Mouse (Mus musculus) forebrain, embryonic 10.5 days (tissue): ENCODE results near the gene Crtac1. TPM values are rescaled to one million over a fixed set of nuclear protein-coding genes. Genes with fewer than 3 reads are reported as not detected.
A peak's percentile ranks its signal among the peaks of the same experiment; 100 is the strongest.

Source experiments
- DNase-seq: peaks from one replicate; pipeline ENCODE4 v3.0.0-alpha.2; 2017; ENCODE audit warnings: low spot score; ENCODE audit errors: extremely low spot score
- H3K27ac ChIP-seq: fragments of 300-500 bp; sonication (generic); 2 replicates; pipeline ENCODE4 v1.5.1; 2016; ENCODE audit warnings: mild to moderate bottlenecking
- H3K27me3 ChIP-seq: fragments of 300-500 bp; sonication (generic); 2 replicates; pipeline ENCODE4 v1.6.1; 2016; ENCODE audit warnings: mild to moderate bottlenecking; ENCODE audit not compliant: poor library complexity, severe bottlenecking
- H3K36me3 ChIP-seq: fragments of 300-500 bp; sonication (generic); replicated peaks from 2 replicates; pipeline ENCODE4 v1.6.1; 2016; ENCODE audit warnings: mild to moderate bottlenecking, moderate library complexity
- H3K4me1 ChIP-seq: fragments of 300-500 bp; sonication (generic); 2 replicates; pipeline ENCODE4 v1.6.1; 2016
- H3K4me3 ChIP-seq: fragments of 300-500 bp; sonication (generic); 2 replicates; pipeline ENCODE4 v1.5.1; 2016; ENCODE audit warnings: mild to moderate bottlenecking, moderate library complexity
- H3K9me3 ChIP-seq: fragments of 300-500 bp; sonication (generic); 2 replicates; pipeline ENCODE4 v1.6.1; 2016; ENCODE audit warnings: mild to moderate bottlenecking, moderate library complexity
- WGBS: fragments of 180-500 bp; shearing (Covaris S2); methylation state at CpG from one replicate; pipeline ENCODE4 v1.1.7; 2016; 5-methylcytosine and 5-hydroxymethylcytosine counted together
- polyA plus RNA-seq: library from polyadenylated mRNA; unstranded; fragments of >200 nt; fragmentation: Nextera tagmentation; extraction: Ambion mirVana; gene quantifications from 2 replicates; pipeline ENCODE4 v1.2.1, GENCODE M21; 2016

The Crtac1 gene
- polyA plus RNA-seq, 1 experiment from 2014 or later: 9.5 TPM

GRCm38 (mm10) chr19:42358406-42358805 lies 73.2 kb downstream of the Crtac1 start:
- Histone ChIP-seq H3K27ac (no peak overlapping the region), H3K27me3 (no peaks in the 10 kb centered on the region), H3K9me3 (no peaks in the 10 kb centered on the region), H3K4me3 (no peak overlapping the region), H3K4me1 (peaks cover 10% of the 10 kb centered on the region), H3K36me3 (no peaks in the 10 kb centered on the region)
- DNase-seq: no peak
- 63% methylated on average over 7 of the region's 7 CpGs for WGBS

- DNase-seq: no peak
- Histone ChIP-seq H3K27me3 (no peaks in the 10 kb centered on the region), H3K27ac (no peak overlapping the region), H3K4me3 (no peak overlapping the region), H3K4me1 (peaks cover 10% of the 10 kb centered on the region), H3K36me3 (no peaks in the 10 kb centered on the region), H3K9me3 (no peaks in the 10 kb centered on the region)
- 83% methylated on average over 5 of the region's 5 CpGs for WGBS
These were observed 74.7 kb downstream of the Crtac1 start for GRCm38 (mm10) chr19:42356854-42357253.

GRCm38 (mm10) chr19:42355476-42355875 lies 76.1 kb downstream of the Crtac1 start:
- 96% methylated on average over 16 of the region's 16 CpGs for WGBS
- H3K27me3 ChIP-seq: no peaks in the 10 kb centered on the region

GRCm38 (mm10) chr19:42341183-42341582 lies 90.4 kb downstream of the Crtac1 start:
- Histone ChIP-seq H3K4me3 (no peak overlapping the region), H3K27me3 (no peaks in the 10 kb centered on the region), H3K9me3 (peaks cover 2% of the 10 kb centered on the region; the same call in 1 of the 2 replicates), H3K27ac (no peak overlapping the region), H3K36me3 (no peaks in the 10 kb centered on the region), H3K4me1 (no peaks in the 10 kb centered on the region)
- DNase-seq: peak; percentile 53
- 40% methylated on average over 6 of the region's 6 CpGs for WGBS

More at GRCm38 (mm10) chr19:42355476-42355875, 76.1 kb downstream of the Crtac1 start:
- H3K4me3 ChIP-seq: no peak overlapping the region
- no peak for DNase-seq
- no peaks in the 10 kb centered on the region for H3K36me3 ChIP-seq
- peaks cover 10% of the 10 kb centered on the region for H3K4me1 ChIP-seq
- H3K27ac ChIP-seq: no peak overlapping the region
- no peaks in the 10 kb centered on the region for H3K9me3 ChIP-seq

- no peaks in the 10 kb centered on the region for H3K9me3 ChIP-seq
- H3K27ac ChIP-seq: no peak overlapping the region
- no peak overlapping the region for H3K4me3 ChIP-seq
- no peak for DNase-seq
- 55% methylated on average over 9 of the region's 9 CpGs for WGBS
- H3K36me3 ChIP-seq: no peaks in the 10 kb centered on the region
- peaks cover under 1% of the 10 kb centered on the region; the same call in 1 of the 2 replicates for H3K4me1 ChIP-seq
- H3K27me3 ChIP-seq: no peaks in the 10 kb centered on the region
These were observed 99.4 kb downstream of the Crtac1 start for GRCm38 (mm10) chr19:42332081-42332736.

GRCm38 (mm10) chr19:42331446-42331845 lies 100.1 kb downstream of the Crtac1 start:
- Histone ChIP-seq H3K4me3 (no peak overlapping the region), H3K27me3 (0 out of 2 replicates have a peak, but pooled peaks cover under 1% of the 10 kb centered on the region), H3K27ac (no peak overlapping the region), H3K4me1 (peaks cover 6% of the 10 kb centered on the region; the same call in 1 of the 2 replicates), H3K36me3 (no peaks in the 10 kb centered on the region), H3K9me3 (no peaks in the 10 kb centered on the region)
- WGBS: 90% methylated on average over 7 of the region's 7 CpGs
- no peak for DNase-seq

GRCm38 (mm10) chr19:42328160-42328559 lies 103.4 kb downstream of the Crtac1 start:
- peaks cover 6% of the 10 kb centered on the region; the same call in 1 of the 2 replicates for H3K4me1 ChIP-seq
- no peaks in the 10 kb centered on the region for H3K9me3 ChIP-seq
- 92% methylated on average over 9 of the region's 9 CpGs for WGBS
- DNase-seq: no peak
- H3K27me3 ChIP-seq: peaks cover 5% of the 10 kb centered on the region; the same call in 1 of the 2 replicates
- no peaks in the 10 kb centered on the region for H3K36me3 ChIP-seq
- no peak overlapping the region for H3K27ac ChIP-seq
- H3K4me3 ChIP-seq: no peak overlapping the region

- no peaks in the 10 kb centered on the region for H3K9me3 ChIP-seq
- H3K36me3 ChIP-seq: no peaks in the 10 kb centered on the region
- no peak overlapping the region for H3K27ac ChIP-seq
- 10% methylated on average over 11 of the region's 11 CpGs for WGBS
- no peak overlapping the region for H3K4me3 ChIP-seq
- H3K27me3 ChIP-seq: peaks cover 5% of the 10 kb centered on the region; the same call in 1 of the 2 replicates
- DNase-seq: peak; percentile 60
- peaks cover 14% of the 10 kb centered on the region for H3K4me1 ChIP-seq
These were observed 105.7 kb downstream of the Crtac1 start for GRCm38 (mm10) chr19:42325894-42326293.

GRCm38 (mm10) chr19:42322357-42323090 lies 109.1 kb downstream of the Crtac1 start:
- DNase-seq: no peak
- WGBS: 74% methylated on average over 12 of the region's 12 CpGs
- H3K27ac ChIP-seq: no peak overlapping the region
- peaks cover 26% of the 10 kb centered on the region for H3K27me3 ChIP-seq
- no peaks in the 10 kb centered on the region for H3K36me3 ChIP-seq
- H3K9me3 ChIP-seq: no peaks in the 10 kb centered on the region
- peaks cover 31% of the 10 kb centered on the region for H3K4me1 ChIP-seq
- H3K4me3 ChIP-seq: no peak overlapping the region

GRCm38 (mm10) chr19:42321936-42322335 lies 109.6 kb downstream of the Crtac1 start:
- Histone ChIP-seq H3K9me3 (no peaks in the 10 kb centered on the region), H3K4me1 (peaks cover 33% of the 10 kb centered on the region), H3K27me3 (peaks cover 32% of the 10 kb centered on the region), H3K27ac (no peak overlapping the region), H3K4me3 (no peak overlapping the region), H3K36me3 (no peaks in the 10 kb centered on the region)
- no peak for DNase-seq
- 55% methylated on average over 5 of the region's 5 CpGs for WGBS

- H3K36me3 ChIP-seq: no peaks in the 10 kb centered on the region
- WGBS: 68% methylated on average over 18 of the region's 18 CpGs
- no peak for DNase-seq
- peaks cover 47% of the 10 kb centered on the region for H3K4me1 ChIP-seq
- no peaks in the 10 kb centered on the region for H3K9me3 ChIP-seq
- H3K27ac ChIP-seq: no peak overlapping the region
- no peak overlapping the region for H3K4me3 ChIP-seq
- H3K27me3 ChIP-seq: peaks cover 56% of the 10 kb centered on the region
These were observed 113.7 kb downstream of the Crtac1 start for GRCm38 (mm10) chr19:42317648-42318425.

- Histone ChIP-seq H3K27ac (peak overlapping the region; percentile 51; the same call in 1 of the 2 replicates), H3K36me3 (no peaks in the 10 kb centered on the region), H3K27me3 (peaks cover 56% of the 10 kb centered on the region), H3K4me3 (no peak overlapping the region), H3K9me3 (no peaks in the 10 kb centered on the region), H3K4me1 (peaks cover 48% of the 10 kb centered on the region)
- WGBS: 69% methylated on average over 8 of the region's 8 CpGs
- no peak for DNase-seq
These were observed 114.6 kb downstream of the Crtac1 start for GRCm38 (mm10) chr19:42316998-42317397.
